Mouse (Mus musculus) right cerebral cortex, postnatal 14 days (tissue): ENCODE results near the gene Cog4.
"Not testable (repeated sequence)": the region's sequence is repeated elsewhere in the genome, so short reads cannot be mapped to it uniquely, and the experiment has no call there.

Source experiments
- DNase-seq: peaks from one replicate; pipeline ENCODE4 v3.0.0; 2022

The Cog4 gene

GRCm38 (mm10) chr8:110842012-110842574 is 4.3 kb upstream of the Cog4 start:
- DNase-seq = no peak

DNA sequence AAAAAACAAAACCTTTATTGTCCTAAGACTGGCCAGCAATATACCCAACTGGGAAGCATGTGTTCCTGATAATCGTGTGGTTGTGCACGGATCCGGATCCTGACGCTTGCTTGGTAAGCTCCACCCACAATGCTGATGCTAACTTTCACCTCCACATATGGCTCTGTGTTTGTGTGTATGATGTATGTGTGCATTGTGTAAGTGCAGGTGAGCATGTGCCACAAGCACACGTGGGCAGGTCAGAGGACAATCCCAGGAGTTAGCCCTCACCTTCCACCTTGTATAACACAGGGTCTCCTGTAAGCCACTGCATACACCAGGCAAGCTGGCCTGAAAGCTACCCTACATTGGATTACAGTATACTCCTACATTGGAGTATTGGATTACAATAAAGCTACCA is 3.2 kb upstream of the Cog4 start:
- no peak for DNase-seq

- DNase-seq = no peak
Measured at GRCm38 (mm10) chr8:110844941-110845340, 1.5 kb upstream of the Cog4 start.

DNA sequence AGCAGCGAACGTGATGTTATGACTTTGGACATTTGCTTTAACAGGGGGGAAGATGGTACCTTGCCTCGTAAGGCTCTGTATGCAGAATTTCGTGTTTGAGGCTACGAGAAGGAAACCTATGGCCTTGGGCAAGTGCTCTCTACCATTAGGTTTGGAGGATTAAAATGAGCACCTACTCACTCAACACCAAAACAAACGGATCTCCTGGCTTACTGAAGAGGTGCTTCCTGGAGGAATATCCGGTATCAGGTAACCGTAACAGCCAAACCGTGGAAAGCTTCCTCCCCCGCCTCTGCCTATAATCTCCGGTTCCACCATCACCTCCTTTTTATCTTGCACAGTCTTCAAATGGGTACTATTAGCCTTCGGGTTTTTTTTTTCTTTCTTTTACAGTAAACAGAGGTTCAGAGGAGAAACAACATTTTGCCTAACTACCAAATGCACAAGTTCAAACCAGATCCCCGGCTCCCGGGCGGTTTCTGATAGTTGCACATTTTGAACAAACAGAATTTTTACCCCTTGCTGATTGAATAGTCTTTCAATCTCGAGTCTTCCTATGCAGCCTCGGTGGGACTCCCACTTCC is 487 bp upstream of the Cog4 start:
- DNase-seq = no peak

DNA sequence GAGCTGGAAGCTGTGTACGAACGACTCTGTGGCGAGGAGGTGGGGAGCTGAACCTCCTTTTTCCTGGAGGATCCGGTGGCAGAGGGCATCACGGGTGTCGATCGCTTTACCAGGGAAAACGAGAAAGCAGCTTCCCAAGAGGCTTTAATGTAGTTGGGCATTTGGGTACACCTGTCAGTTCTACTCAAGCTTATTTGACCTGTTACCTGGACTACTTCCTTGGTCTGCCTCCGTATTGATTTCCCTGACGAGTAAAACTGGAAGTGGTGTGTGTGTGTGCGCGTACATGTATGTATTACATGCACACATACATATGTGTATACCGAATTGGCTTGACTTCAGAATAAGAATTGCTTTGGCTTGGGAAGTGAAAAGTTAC is 760 bp downstream of the Cog4 start:
- no peak for DNase-seq

DNA sequence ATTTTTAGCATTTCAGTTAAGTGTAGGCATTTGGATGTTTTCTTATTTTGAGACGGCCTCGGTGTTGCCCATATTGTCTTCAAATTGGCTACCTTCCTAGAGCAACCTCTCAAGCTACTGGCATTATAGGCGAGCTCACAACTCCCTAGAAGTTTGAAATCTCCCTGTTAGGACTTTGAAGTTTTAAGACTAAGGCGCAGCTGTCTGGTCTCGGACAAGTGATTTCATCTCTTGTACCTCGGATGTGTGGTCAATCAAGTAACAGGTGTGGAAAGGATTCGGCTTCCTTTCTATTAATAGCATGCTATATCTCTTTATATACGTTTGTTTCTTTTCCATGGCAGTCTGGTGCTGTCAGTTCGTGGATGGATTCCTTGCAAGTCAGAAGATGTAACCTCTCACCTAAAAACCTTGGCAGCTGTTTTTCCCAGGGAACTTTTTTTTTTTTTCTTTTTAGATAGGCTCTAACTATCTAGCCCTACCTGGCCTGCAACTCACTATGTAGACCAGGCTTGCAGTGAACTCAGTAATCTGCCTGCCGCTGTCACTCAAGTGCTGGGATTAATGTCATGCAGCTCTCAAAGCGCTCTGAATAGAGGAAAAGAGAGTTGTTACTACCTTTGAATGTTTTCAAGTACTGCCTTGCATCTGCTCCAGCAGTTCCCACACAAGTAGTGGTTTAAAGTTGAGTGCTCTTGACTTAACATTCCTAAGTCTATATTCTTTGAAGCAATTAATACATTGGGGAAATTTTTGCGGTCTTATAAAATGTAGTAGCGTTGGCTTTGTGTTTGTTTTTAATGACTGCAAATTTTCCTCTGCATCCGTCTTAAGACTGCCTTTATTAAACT is 1.5 kb downstream of the Cog4 start:
- no peak for DNase-seq

- DNase-seq = no peak
Measured at GRCm38 (mm10) chr8:110851186-110851585, 4.8 kb downstream of the Cog4 start.

GRCm38 (mm10) chr8:110856073-110856472 is 9.7 kb downstream of the Cog4 start:
- not testable (repeated sequence) for DNase-seq

DNA sequence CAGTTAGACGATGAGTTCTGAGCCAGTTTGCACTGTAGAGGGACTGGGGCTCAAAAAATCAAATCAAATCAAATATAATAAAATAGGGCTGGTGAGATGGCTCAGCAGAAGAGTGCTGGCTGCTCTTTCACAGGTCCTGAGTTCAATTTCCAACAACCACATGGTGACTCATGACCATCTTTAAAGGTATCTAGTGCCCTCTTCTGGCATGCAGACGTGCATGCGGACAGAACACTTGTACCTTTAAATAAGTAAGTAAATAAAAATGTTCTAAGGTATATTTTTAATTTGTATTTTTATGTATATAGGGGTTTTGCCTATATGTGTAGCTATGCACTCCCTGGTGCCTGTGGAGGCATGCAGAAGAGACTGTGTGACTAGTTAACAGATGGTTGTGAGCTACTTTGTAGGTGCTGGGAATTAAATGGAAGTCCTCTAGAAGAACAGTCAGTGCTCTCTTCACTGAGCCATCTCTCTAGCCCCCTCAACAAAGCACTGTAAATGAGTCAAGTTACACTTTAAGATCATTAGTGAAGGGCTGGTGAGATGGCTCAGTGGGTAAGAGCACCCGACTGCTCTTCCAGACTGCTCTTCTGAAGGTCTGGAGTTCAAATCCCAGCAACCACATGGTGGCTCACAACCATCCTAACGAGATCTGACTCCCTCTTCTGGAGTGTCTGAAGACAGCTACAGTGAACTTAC is 10.5 kb downstream of the Cog4 start:
- DNase-seq = no peak

- no peak for DNase-seq
Measured at GRCm38 (mm10) chr8:110859651-110860501, 13.5 kb downstream of the Cog4 start.

- not testable (repeated sequence) for DNase-seq
Measured at GRCm38 (mm10) chr8:110861347-110862025, 15.1 kb downstream of the Cog4 start.

- DNase-seq = no peak
Measured at GRCm38 (mm10) chr8:110870501-110870900, 24.1 kb downstream of the Cog4 start.

- no peak for DNase-seq
Measured at GRCm38 (mm10) chr8:110877862-110878261, 31.5 kb downstream of the Cog4 start.

GRCm38 (mm10) chr8:110881741-110882310 is 35.4 kb downstream of the Cog4 start:
- DNase-seq = no peak

DNA sequence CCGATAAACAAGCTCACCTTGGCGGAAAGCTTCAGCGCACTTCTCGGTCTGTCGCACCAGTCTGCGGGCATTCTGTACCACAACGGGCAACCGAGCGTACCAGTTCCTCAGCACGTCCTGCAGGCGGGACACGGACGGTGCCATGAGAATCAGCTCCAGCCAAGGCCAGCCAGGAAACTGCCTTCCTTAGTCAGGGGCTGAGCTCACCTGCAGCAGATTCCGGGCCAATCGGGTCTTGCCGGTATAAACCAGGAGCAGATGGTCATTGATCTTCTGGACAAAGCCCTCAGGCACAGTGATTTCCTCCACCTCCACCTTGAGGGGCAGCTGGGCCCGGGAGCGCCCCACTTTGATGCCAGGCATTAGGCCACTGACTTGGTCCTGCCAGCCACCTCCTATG is 37.4 kb downstream of the Cog4 start:
- no peak for DNase-seq

- DNase-seq = no peak
Measured at GRCm38 (mm10) chr8:110886634-110887033, 40.2 kb downstream of the Cog4 start.

- no peak for DNase-seq
Measured at GRCm38 (mm10) chr8:110887551-110887950, 41.2 kb downstream of the Cog4 start.

GRCm38 (mm10) chr8:110888441-110888840 is 42.0 kb downstream of the Cog4 start:
- no peak for DNase-seq

GRCm38 (mm10) chr8:110888860-110889259 is 42.5 kb downstream of the Cog4 start:
- DNase-seq = no peak

DNA sequence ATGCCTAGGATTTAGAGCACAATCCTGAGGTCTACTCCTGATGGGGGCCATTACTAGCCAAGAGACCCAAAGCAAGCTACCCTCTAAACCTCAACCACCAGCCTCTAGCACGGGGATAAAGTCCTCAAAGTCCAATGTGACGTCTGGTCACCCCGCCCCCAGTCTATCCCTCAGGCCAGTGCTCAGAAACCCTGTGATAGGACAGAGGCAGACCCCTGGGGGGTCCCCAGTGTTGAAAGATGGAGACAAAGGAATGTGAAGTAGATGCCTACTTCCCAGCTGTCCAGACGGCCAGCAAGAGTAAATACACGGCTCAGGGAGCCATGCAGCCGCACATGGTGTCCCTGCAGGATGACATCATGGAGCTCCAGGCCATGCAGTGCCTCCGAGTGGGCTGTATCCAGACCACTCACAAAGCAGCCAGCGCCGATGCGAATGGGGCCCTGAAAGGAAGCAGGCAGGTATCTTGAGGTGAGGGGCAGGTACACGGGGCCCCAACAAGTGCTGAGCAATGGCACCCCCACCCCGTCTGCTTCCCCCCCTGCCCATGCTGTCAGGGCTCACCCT is 43.6 kb downstream of the Cog4 start:
- DNase-seq = no peak

GRCm38 (mm10) chr8:110892040-110892439 is 45.6 kb downstream of the Cog4 start:
- DNase-seq = no peak
